ENCODE assay signal across 26 mouse cellular contexts in genomic region chr9:44049381-44050165, GRCm38 (mm10). TPM values are rescaled to one million over a fixed set of nuclear protein-coding genes. Genes with fewer than 3 reads are reported as not detected.
DNase-seq lines count a peak whose midpoint lies in the region; ATAC-seq and TF ChIP-seq lines count a peak whose summit lies in the region.
"Had no signal": no experiment of that assay in that cellular context is flagged by ENCODE, and none has a peak within 500 bp of the region (broad histone marks: within the 10 kb centered on the region; RNA-seq: fewer than 3 reads in every experiment).

No protein-coding gene starts in this region.

- no peak overlapping the region for H3K4me2 ChIP-seq in heart, embryonic 11.5 days
- H3K4me2 ChIP-seq: heart, embryonic 15.5 days; hindbrain, embryonic 15.5 days had no signal

- H3K4me3 ChIP-seq in heart, embryonic 11.5 days (ENCODE audit: low read depth, low read length) = no peak overlapping the region
- H3K4me3 ChIP-seq in thymus, adult 2 months (ENCODE audit: control insufficient read depth, insufficient read depth, low read length) = no peak overlapping the region
- H3K4me3 ChIP-seq in embryonic fibroblast, embryonic 13.5 days (ENCODE audit: insufficient read depth, low read length) = no peak overlapping the region
- H3K4me3 ChIP-seq: embryonic facial prominence, embryonic 10.5 days; erythroblast, embryonic 14.5 days; forebrain, embryonic 10.5 days; gastrocnemius, adult 2 months; heart, embryonic 10.5 days; heart, embryonic 15.5 days; hindbrain, embryonic 10.5 days; hindbrain, embryonic 15.5 days had no signal

- ATAC-seq in heart, embryonic 11.5 days (replicated peaks; ENCODE audit: insufficient number of reproducible peaks, low FRiP score, low TSS enrichment) = no peak
- ATAC-seq: forebrain, embryonic 14.5 days had no signal

- H3K36me3 ChIP-seq in heart, embryonic 11.5 days (ENCODE audit: control insufficient read depth, insufficient read depth, low read length) = no peaks in the 10 kb centered on the region
- peaks cover 49% of the 10 kb centered on the region for H3K36me3 ChIP-seq in thymus, adult 2 months (ENCODE audit: control insufficient read depth, insufficient read depth, low read length)
- H3K36me3 ChIP-seq: embryonic facial prominence, embryonic 10.5 days; forebrain, embryonic 10.5 days; heart, embryonic 10.5 days; heart, embryonic 15.5 days; hindbrain, embryonic 10.5 days; hindbrain, embryonic 15.5 days had no signal

- peaks cover 27% of the 10 kb centered on the region for H3K27me3 ChIP-seq in heart, embryonic 11.5 days (ENCODE audit: control insufficient read depth, insufficient read depth, low read length)
- H3K27me3 ChIP-seq in thymus, adult 2 months (ENCODE audit: control insufficient read depth, insufficient read depth, low read length) = no peaks in the 10 kb centered on the region

- H3K27ac ChIP-seq in heart, embryonic 11.5 days (ENCODE audit: low read depth, low read length) = no peak overlapping the region
- H3K27ac ChIP-seq in thymus, adult 2 months (ENCODE audit: control insufficient read depth, insufficient read depth, low read length) = peak overlapping the region; percentile 42; the same call in 1 of the 2 replicates
- peak overlapping the region; percentile 68 for H3K27ac ChIP-seq in embryonic fibroblast, embryonic 13.5 days (ENCODE audit: insufficient read depth, low read length)
- H3K27ac ChIP-seq: embryonic facial prominence, embryonic 10.5 days; forebrain, embryonic 10.5 days; gastrocnemius, adult 2 months; heart, embryonic 10.5 days; heart, embryonic 15.5 days; hindbrain, embryonic 10.5 days; hindbrain, embryonic 15.5 days had no signal

- WGBS in heart, embryonic 11.5 days (ENCODE audit: insufficient replicate concordance) = 79% methylated on average over 8 of the region's 8 CpGs
- WGBS in thymus, adult 2 months = 63% methylated on average over 8 of the region's 8 CpGs

- 0 out of 2 replicates have a peak, but pooled peaks have one; percentile 3 for TF ChIP-seq POLR2A in thymus, adult 2 months (IDR thresholded peaks at IDR 0.05; ENCODE audit: control insufficient read depth, extremely low read depth, insufficient read depth, low read length, poor library complexity)
- TF ChIP-seq POLR2A in embryonic fibroblast, embryonic 13.5 days (IDR thresholded peaks at IDR 0.05; ENCODE audit: low read depth, low read length) = peak; percentile 43; the same call in 1 of the 2 replicates

- H3K9ac ChIP-seq in heart, embryonic 11.5 days (ENCODE audit: low read depth, low read length) = no peak overlapping the region
- H3K9ac ChIP-seq: heart, embryonic 15.5 days; hindbrain, embryonic 15.5 days had no signal

- peak; percentile 100 for DNase-seq in heart, adult 11 months
- peak; percentile 99 for DNase-seq in layer of hippocampus, adult 11-12 months (ENCODE audit: low spot score)
- DNase-seq in layer of hippocampus, adult 8-10 months (ENCODE audit: low spot score in 2 of 2) = no peak
- DNase-seq in thymus, adult 2 months = no peak
- DNase-seq in thymus, postnatal 14 days = no peak
- DNase-seq in urinary bladder, adult 18-20 months (ENCODE audit: low spot score in 2 of 2) = no peak
- DNase-seq: adrenal gland, adult 2 months; adrenal gland, postnatal 25 days; cerebellum, adult 8-10 months; cerebellum, postnatal 36 days; gastrocnemius, adult 2 months; gastrocnemius, postnatal 25 days; heart, postnatal 14 days had no signal

- no peaks in the 10 kb centered on the region for H3K4me1 ChIP-seq in heart, embryonic 11.5 days (ENCODE audit: control insufficient read depth, insufficient read depth, low read length)
- peaks cover 32% of the 10 kb centered on the region for H3K4me1 ChIP-seq in thymus, adult 2 months (replicated peaks; ENCODE audit: control insufficient read depth, insufficient read depth, low read length)
- H3K4me1 ChIP-seq in embryonic fibroblast, embryonic 13.5 days (ENCODE audit: control insufficient read depth, insufficient read depth, low read length) = peaks cover 5% of the 10 kb centered on the region; the same call in 1 of the 2 replicates
- H3K4me1 ChIP-seq: hindbrain, embryonic 15.5 days had no signal

- H3K9me3 ChIP-seq in heart, embryonic 11.5 days (replicated peaks; ENCODE audit: control insufficient read depth, low read length) = no peaks in the 10 kb centered on the region
- H3K9me3 ChIP-seq: embryonic facial prominence, embryonic 10.5 days; forebrain, embryonic 10.5 days; heart, embryonic 10.5 days; heart, embryonic 15.5 days; hindbrain, embryonic 10.5 days; hindbrain, embryonic 15.5 days had no signal

- no peak for TF ChIP-seq CTCF in thymus, adult 2 months (IDR thresholded peaks at IDR 0.05; ENCODE audit: borderline replicate concordance, control insufficient read depth, extremely low read depth, insufficient read depth, low read length, poor library complexity)
- no peak for TF ChIP-seq CTCF in embryonic fibroblast, embryonic 13.5 days (IDR thresholded peaks at IDR 0.05; ENCODE audit: borderline replicate concordance, insufficient read depth, low read length)

RNA-seq across cellular contexts. Expression of gene Thy1, which starts 6.4 kb away (rescaled TPM):
- 0.86 and 0.90 TPM in 2 replicates for polyA plus RNA-seq in heart, embryonic 11.5 days (2014; fragmentation: Nextera tagmentation; extraction: Ambion mirVana)
- 1,000 to 10,000 TPM in 2 of 4 experiments, 100 to 1,000 TPM in 2; 838 to 6,022 (median 3,337) TPM for total RNA-seq in layer of hippocampus, adult 8-10 months (2022)
- 3,068 and 3,478 TPM in 2 replicates for polyA plus RNA-seq in thymus, adult 2 months (2012; rRNA removed)
- 930 and 1,281 TPM in 2 replicates for polyA plus RNA-seq in embryonic fibroblast, embryonic 13.5 days (2011; ENCODE audit: insufficient read length, low read depth, missing spikeins)
- total RNA-seq: CH12.LX; granulocyte monocyte progenitor cell, adult 5-6 weeks had no signal
- polyA plus RNA-seq: erythroblast, embryonic 14.5 days; forebrain, embryonic 10.5 days had no signal

RNA-seq across cellular contexts. Expression of gene Usp2, which starts 17.2 kb away (rescaled TPM):
- polyA plus RNA-seq in heart, embryonic 11.5 days (2014; fragmentation: Nextera tagmentation; extraction: Ambion mirVana) = 51.3 and 53.8 TPM in 2 replicates
- total RNA-seq in layer of hippocampus, adult 8-10 months (2022) = 100 to 1,000 TPM in 1 of 4 experiments, 10 to 100 TPM in 3; 82.1 to 101 (median 90.9) TPM
- 4.5 and 6.8 TPM in 2 replicates for polyA plus RNA-seq in thymus, adult 2 months (2012; rRNA removed)
- polyA plus RNA-seq in embryonic fibroblast, embryonic 13.5 days (2011; ENCODE audit: insufficient read length, low read depth, missing spikeins) = 6.5 and 6.6 TPM in 2 replicates
- polyA plus RNA-seq: erythroblast, embryonic 14.5 days had no signal

RNA-seq across cellular contexts. Expression of gene Mfrp, which starts 52.0 kb away (rescaled TPM):
- polyA plus RNA-seq in heart, embryonic 11.5 days (2014; fragmentation: Nextera tagmentation; extraction: Ambion mirVana) = 0.16 TPM in 1 of 2 replicates, not detected in the other
- total RNA-seq in layer of hippocampus, adult 8-10 months (2022) = 1 to 10 TPM in 2 of 4 experiments, under 1 TPM in 2; 0.33 to 1.4 (median 0.95) TPM
- polyA plus RNA-seq in thymus, adult 2 months (2012; rRNA removed) = 0.09 TPM in 1 of 2 replicates, not detected in the other
- polyA plus RNA-seq in embryonic fibroblast, embryonic 13.5 days (2011; ENCODE audit: insufficient read length, low read depth, missing spikeins) = 0.12 TPM in 1 of 2 replicates, not detected in the other
- total RNA-seq: adrenal gland, postnatal 25 days; CH12.LX; gastrocnemius, adult 2 months; gastrocnemius, postnatal 25 days; heart, postnatal 14 days had no signal
- polyA plus RNA-seq: embryonic facial prominence, embryonic 14.5 days; erythroblast, embryonic 14.5 days; forebrain, embryonic 14.5 days; heart, embryonic 15.5 days had no signal

RNA-seq across cellular contexts. Expression of gene C1qtnf5, which starts 57.5 kb away (rescaled TPM):
- polyA plus RNA-seq in heart, embryonic 11.5 days (2014; fragmentation: Nextera tagmentation; extraction: Ambion mirVana) = 0.43 and 1.2 TPM in 2 replicates
- 10 to 100 TPM; 14.6 to 23.4 (median 18.8) TPM for total RNA-seq in layer of hippocampus, adult 8-10 months (2022)
- polyA plus RNA-seq in thymus, adult 2 months (2012; rRNA removed) = 3.4 and 5.0 TPM in 2 replicates
- 25.4 and 36.4 TPM in 2 replicates for polyA plus RNA-seq in embryonic fibroblast, embryonic 13.5 days (2011; ENCODE audit: insufficient read length, low read depth, missing spikeins)
- total RNA-seq: CH12.LX; granulocyte monocyte progenitor cell, adult 5-6 weeks had no signal
- polyA plus RNA-seq: forebrain, embryonic 10.5 days had no signal

Comparison
In these comparisons a context has a peak if more than half of its experiments do, and no peak if none do; other contexts are left out.
1. DNase-seq: peak in heart, adult 11 months (single experiment) and layer of hippocampus, adult 11-12 months (single experiment); none in layer of hippocampus, adult 8-10 months (0 of 2), thymus, adult 2 months (single experiment), thymus, postnatal 14 days (single experiment) and urinary bladder, adult 18-20 months (0 of 2).
2. RNA of gene Thy1, which starts 6.4 kb away (polyA plus RNA-seq): 3,068 to 3,478 TPM in thymus, adult 2 months and 930 to 1,281 TPM in embryonic fibroblast, embryonic 13.5 days; 0.86 to 0.90 TPM in heart, embryonic 11.5 days; every median in the first group is over 100 times any median in the second.